Mouse (Mus musculus) bone marrow macrophage, adult 2 months (primary cell): ENCODE results near the gene Ahdc1.

Source experiments
- CTCF ChIP-seq: IDR thresholded peaks from 2 replicates; pipeline ENCODE4 v1.5.1; 2012; ENCODE audit warnings: low read depth, mild to moderate bottlenecking, low read length, moderate library complexity
- POLR2A ChIP-seq: IDR thresholded peaks from 2 replicates; pipeline ENCODE4 v1.6.1; 2012; ENCODE audit warnings: mild to moderate bottlenecking, low read depth, low read length, borderline replicate concordance

DNA sequence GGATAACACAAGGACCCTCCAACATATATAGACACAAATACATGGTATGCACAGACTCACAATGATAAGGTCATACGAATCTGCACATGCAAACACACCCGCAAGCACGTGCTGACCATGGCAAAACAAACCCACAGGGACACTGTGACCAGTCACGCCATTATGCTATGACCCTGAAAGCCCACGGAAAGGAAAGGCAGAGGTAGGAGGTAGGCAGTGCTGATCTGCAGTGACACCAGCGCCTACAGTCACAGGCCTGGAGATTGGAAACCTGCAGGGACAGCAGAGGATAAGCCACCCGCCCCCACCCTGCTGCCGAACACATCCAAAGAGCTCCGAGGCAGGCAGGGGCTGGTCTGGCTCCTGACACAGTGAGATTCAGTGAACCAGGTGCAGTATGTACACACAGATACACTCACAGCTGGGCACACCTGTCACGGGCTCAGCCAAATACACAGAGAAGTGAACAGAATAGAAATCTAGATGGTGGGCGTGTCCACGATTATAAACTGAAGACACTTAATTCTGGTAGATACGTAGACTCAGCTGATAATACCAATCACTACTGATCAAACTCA lies 42.0 kb downstream of the Ahdc1 start:
- TF ChIP-seq CTCF (no peak), POLR2A (no peak)
